Mouse (Mus musculus): ENCODE results near the gene Pln. TPM values are rescaled to one million over a fixed set of nuclear protein-coding genes. Genes with fewer than 3 reads are reported as not detected.

Pln gene
- polyA plus RNA-seq, 1 experiment from 2014 or later, result 1.9 TPM

Other genes with a start within 250 kb of the Pln start
- gene Cep85l, start 42.3 kb downstream of the Pln start, polyA plus RNA-seq (2014; fragmentation: Nextera tagmentation; extraction: Ambion mirVana), result 4.8 and 5.5 TPM in 2 replicates

Measured in forebrain, embryonic 11.5 days (tissue).